Mouse (Mus musculus): ENCODE measurements around the gene Surf4. TPM values are rescaled to one million over a fixed set of nuclear protein-coding genes. Genes with fewer than 3 reads are reported as not detected.
A peak's percentile ranks its signal among the peaks of the same experiment; 100 is the strongest.
"Not testable (repeated sequence)": the region's sequence is repeated elsewhere in the genome, so short reads cannot be mapped to it uniquely, and the experiment has no call there.

The Surf4 gene
- total RNA-seq, 1 experiment = 234 TPM

DNA sequence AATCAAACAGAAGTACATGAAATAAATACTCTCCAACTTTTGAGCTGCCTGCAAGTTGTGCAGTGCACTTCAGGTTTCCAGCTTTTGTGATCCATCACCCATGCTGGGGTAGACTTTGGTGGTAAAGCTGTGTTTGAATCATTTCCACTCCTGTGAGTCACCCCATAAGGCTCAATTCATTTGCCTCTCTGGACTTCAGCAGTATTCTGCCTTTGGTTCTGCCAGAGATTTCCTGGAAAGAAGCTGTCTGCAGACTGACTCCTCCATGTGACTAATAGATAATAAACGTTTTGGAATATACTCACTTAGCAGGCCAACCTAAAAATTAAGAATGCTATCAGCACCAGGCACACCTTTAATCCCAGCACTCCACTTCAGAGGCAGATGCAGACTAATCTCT, 33.0 kb downstream of the Surf4 start:
- no peak overlapping the region for H3K27ac ChIP-seq (ENCODE audit: insufficient read depth, low read depth, low read length, poor library complexity, severe bottlenecking)
- TF ChIP-seq CHD2 (IDR thresholded peaks at IDR 0.05; ENCODE audit: low read depth, low read length) = no peak
- no peak for TF ChIP-seq ZC3H11A (IDR thresholded peaks at IDR 0.05; ENCODE audit: borderline replicate concordance, low read depth, low read length)
- no peak for TF ChIP-seq HCFC1 (IDR thresholded peaks at IDR 0.05; ENCODE audit: borderline replicate concordance, insufficient read depth, low read length)
- no peak for TF ChIP-seq ZNF384 (IDR thresholded peaks at IDR 0.05; ENCODE audit: low read depth, low read length)
- no peak for TF ChIP-seq MAFK (IDR thresholded peaks at IDR 0.05; ENCODE audit: insufficient read depth, low read depth, low read length)
- peaks cover 40% of the 10 kb centered on the region for H3K36me3 ChIP-seq (ENCODE audit: control insufficient read depth, insufficient read depth, low read length, poor library complexity, severe bottlenecking)
- no peak overlapping the region for H3K9ac ChIP-seq (ENCODE audit: insufficient read depth, low read depth, low read length, poor library complexity, severe bottlenecking)
- in situ Hi-C loops (cut with MboI; ENCODE audit: low sequenced_read_pairs in 2 of 2, unreplicated experiment in 2 of 2) = loop anchor here in 1 of 2 experiments (25.0 kb wide), 1 partner anchor 463 kb away; the partner anchor contains the start of gene Sec16a
- H3K4me3 ChIP-seq (ENCODE audit: insufficient read depth in 1 of 2, low read depth in 1 of 2, low read length in 2 of 2, poor library complexity in 1 of 2, severe bottlenecking in 1 of 2) = no peak overlapping the region
- DNase-seq (ENCODE audit: low read depth, low spot score) = no peak
- no peaks in the 10 kb centered on the region for H3K9me3 ChIP-seq (ENCODE audit: control insufficient read depth, insufficient read depth, low read depth, low read length)
- H3K4me1 ChIP-seq (ENCODE audit: control insufficient read depth in 2 of 2, insufficient read depth in 2 of 2, low read length in 2 of 2, poor library complexity in 1 of 2) = peaks cover 0 to 8% of the 10 kb centered on the region in 2 experiments; a peak in 1 of 4 replicates

GRCm38 (mm10) chr2:26895898-26896297, 37.8 kb downstream of the Surf4 start:
- Histone ChIP-seq H3K4me3 (ENCODE audit: insufficient read depth in 1 of 2, low read depth in 1 of 2, low read length in 2 of 2, poor library complexity in 1 of 2, severe bottlenecking in 1 of 2) (no peak overlapping the region), H3K36me3 (ENCODE audit: control insufficient read depth, insufficient read depth, low read length, poor library complexity, severe bottlenecking) (peaks cover 62% of the 10 kb centered on the region), H3K4me1 (ENCODE audit: control insufficient read depth in 2 of 2, insufficient read depth in 2 of 2, low read length in 2 of 2, poor library complexity in 1 of 2) (peaks cover 0 to 5% of the 10 kb centered on the region in 2 experiments; a peak in 1 of 4 replicates), H3K9ac (ENCODE audit: insufficient read depth, low read depth, low read length, poor library complexity, severe bottlenecking) (no peak overlapping the region), H3K9me3 (ENCODE audit: control insufficient read depth, insufficient read depth, low read depth, low read length) (no peaks in the 10 kb centered on the region), H3K27ac (ENCODE audit: insufficient read depth, low read depth, low read length, poor library complexity, severe bottlenecking) (no peak overlapping the region)
- no peak for DNase-seq (ENCODE audit: low read depth, low spot score)
- in situ Hi-C loops (cut with MboI; ENCODE audit: low sequenced_read_pairs in 2 of 2, unreplicated experiment in 2 of 2) = no loop called here
- TF ChIP-seq ZNF384 (IDR thresholded peaks at IDR 0.05; ENCODE audit: low read depth, low read length) (no peak), CHD2 (IDR thresholded peaks at IDR 0.05; ENCODE audit: low read depth, low read length) (no peak), ZC3H11A (IDR thresholded peaks at IDR 0.05; ENCODE audit: borderline replicate concordance, low read depth, low read length) (no peak), HCFC1 (IDR thresholded peaks at IDR 0.05; ENCODE audit: borderline replicate concordance, insufficient read depth, low read length) (no peak), MAFK (IDR thresholded peaks at IDR 0.05; ENCODE audit: insufficient read depth, low read depth, low read length) (no peak)

DNA sequence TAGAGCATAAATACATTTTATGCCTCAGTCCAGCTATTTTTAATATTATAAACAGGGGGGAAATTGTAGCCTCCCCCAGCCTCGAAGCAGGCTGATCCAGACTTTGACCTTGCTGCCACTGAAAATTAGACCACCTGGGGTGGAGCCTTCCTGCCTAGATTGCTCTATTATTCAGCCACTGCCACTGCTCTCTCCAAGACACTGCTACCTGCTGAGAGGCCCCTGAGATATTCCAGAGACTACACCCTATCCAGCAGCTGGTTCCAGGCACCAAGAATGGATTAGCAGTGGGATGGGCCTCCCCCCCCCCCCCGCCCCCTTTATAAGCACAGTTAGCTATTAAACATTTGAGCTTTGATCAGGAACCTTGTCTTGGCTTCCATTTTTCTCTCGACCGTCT, 47.6 kb downstream of the Surf4 start:
- peaks cover 33% of the 10 kb centered on the region for H3K36me3 ChIP-seq (ENCODE audit: control insufficient read depth, insufficient read depth, low read length, poor library complexity, severe bottlenecking)
- H3K9ac ChIP-seq (ENCODE audit: insufficient read depth, low read depth, low read length, poor library complexity, severe bottlenecking); H3K4me1 ChIP-seq (ENCODE audit: control insufficient read depth in 2 of 2, insufficient read depth in 2 of 2, low read length in 2 of 2, poor library complexity in 1 of 2); in situ Hi-C loops (cut with MboI; ENCODE audit: low sequenced_read_pairs in 2 of 2, unreplicated experiment in 2 of 2); H3K4me3 ChIP-seq (ENCODE audit: insufficient read depth in 1 of 2, low read depth in 1 of 2, low read length in 2 of 2, poor library complexity in 1 of 2, severe bottlenecking in 1 of 2); DNase-seq (ENCODE audit: low read depth, low spot score): not testable (repeated sequence)
- H3K9me3 ChIP-seq (ENCODE audit: control insufficient read depth, insufficient read depth, low read depth, low read length) = peaks cover 13% of the 10 kb centered on the region
- peak overlapping the region; percentile 95; the same call in 1 of the 2 replicates for H3K27ac ChIP-seq (ENCODE audit: insufficient read depth, low read depth, low read length, poor library complexity, severe bottlenecking)

DNA sequence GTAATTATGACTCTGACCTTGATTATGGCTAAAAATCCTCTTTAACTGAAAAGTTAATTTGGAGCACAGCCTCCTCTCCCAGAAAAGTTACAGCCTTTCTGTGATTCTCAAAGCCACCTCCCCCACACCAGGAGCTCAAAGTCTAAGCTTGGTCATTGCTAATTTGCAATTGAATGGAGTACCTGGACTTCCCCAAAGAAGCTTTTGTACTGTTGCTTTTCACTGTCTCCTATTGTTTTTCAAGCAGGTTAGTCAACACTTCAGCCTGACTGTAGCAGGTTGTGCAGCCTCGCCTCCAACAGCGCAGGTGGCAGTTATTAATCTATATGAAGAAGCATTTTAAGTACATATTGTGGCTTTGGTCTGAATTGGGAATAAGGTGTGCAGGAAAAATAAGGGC, 48.2 kb downstream of the Surf4 start:
- Histone ChIP-seq H3K27ac (ENCODE audit: insufficient read depth, low read depth, low read length, poor library complexity, severe bottlenecking) (peak overlapping the region; percentile 95; the same call in 1 of the 2 replicates), H3K36me3 (ENCODE audit: control insufficient read depth, insufficient read depth, low read length, poor library complexity, severe bottlenecking) (peaks cover 28% of the 10 kb centered on the region), H3K9me3 (ENCODE audit: control insufficient read depth, insufficient read depth, low read depth, low read length) (peaks cover 13% of the 10 kb centered on the region)
- DNase-seq (ENCODE audit: low read depth, low spot score); in situ Hi-C loops (cut with MboI; ENCODE audit: low sequenced_read_pairs in 2 of 2, unreplicated experiment in 2 of 2); H3K4me1 ChIP-seq (ENCODE audit: control insufficient read depth in 2 of 2, insufficient read depth in 2 of 2, low read length in 2 of 2, poor library complexity in 1 of 2); H3K9ac ChIP-seq (ENCODE audit: insufficient read depth, low read depth, low read length, poor library complexity, severe bottlenecking); H3K4me3 ChIP-seq (ENCODE audit: insufficient read depth in 1 of 2, low read depth in 1 of 2, low read length in 2 of 2, poor library complexity in 1 of 2, severe bottlenecking in 1 of 2): not testable (repeated sequence)

DNA sequence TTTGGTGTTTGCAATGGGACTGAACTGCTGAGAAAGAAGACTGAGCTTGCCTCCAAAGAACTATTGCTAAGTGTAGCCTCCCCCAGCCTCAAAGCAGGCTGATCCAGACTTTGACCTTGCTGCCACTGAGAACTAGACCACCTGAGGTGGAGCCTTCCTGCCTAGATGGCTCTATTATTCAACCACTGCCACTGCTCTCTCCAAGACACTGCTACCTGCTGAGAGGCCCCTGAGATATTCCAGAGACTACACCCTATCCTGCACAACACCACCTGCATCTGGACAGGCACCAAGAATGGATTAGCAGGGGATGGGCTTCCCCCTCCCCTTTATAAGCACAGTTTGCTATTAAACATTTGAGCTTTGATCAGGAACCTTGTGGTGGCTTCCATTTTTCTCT, 55.2 kb downstream of the Surf4 start:
- peaks cover 7% of the 10 kb centered on the region for H3K9me3 ChIP-seq (ENCODE audit: control insufficient read depth, insufficient read depth, low read depth, low read length)
- no peak for DNase-seq (ENCODE audit: low read depth, low spot score)
- no peak for TF ChIP-seq HCFC1 (IDR thresholded peaks at IDR 0.05; ENCODE audit: borderline replicate concordance, insufficient read depth, low read length)
- TF ChIP-seq ZC3H11A (IDR thresholded peaks at IDR 0.05; ENCODE audit: borderline replicate concordance, low read depth, low read length) = no peak
- no peak for TF ChIP-seq ZNF384 (IDR thresholded peaks at IDR 0.05; ENCODE audit: low read depth, low read length)
- no peak for TF ChIP-seq MAFK (IDR thresholded peaks at IDR 0.05; ENCODE audit: insufficient read depth, low read depth, low read length)
- no peak for TF ChIP-seq CHD2 (IDR thresholded peaks at IDR 0.05; ENCODE audit: low read depth, low read length)
- H3K36me3 ChIP-seq (ENCODE audit: control insufficient read depth, insufficient read depth, low read length, poor library complexity, severe bottlenecking) = peaks cover 3% of the 10 kb centered on the region; the same call in 1 of the 2 replicates
- H3K4me3 ChIP-seq (ENCODE audit: insufficient read depth in 1 of 2, low read depth in 1 of 2, low read length in 2 of 2, poor library complexity in 1 of 2, severe bottlenecking in 1 of 2) = no peak overlapping the region
- H3K27ac ChIP-seq (ENCODE audit: insufficient read depth, low read depth, low read length, poor library complexity, severe bottlenecking) = no peak overlapping the region
- in situ Hi-C loops (cut with MboI; ENCODE audit: low sequenced_read_pairs in 2 of 2, unreplicated experiment in 2 of 2) = no loop called here
- H3K4me1 ChIP-seq (ENCODE audit: control insufficient read depth in 2 of 2, insufficient read depth in 2 of 2, low read length in 2 of 2, poor library complexity in 1 of 2) = no peaks in the 10 kb centered on the region
- H3K9ac ChIP-seq (ENCODE audit: insufficient read depth, low read depth, low read length, poor library complexity, severe bottlenecking) = no peak overlapping the region

Measured in ES-E14 (cell line).